Mouse (Mus musculus): ENCODE data around the gene Pagr1b.
A peak's percentile ranks its signal among the peaks of the same experiment; 100 is the strongest.

The Pagr1b gene

DNA sequence TGATC is at the start of gene Pagr1b:
Gene Pagr1b (minus strand): TSS at position 4 of the 5 bp plus-strand sequence.
- no peak for DNase-seq (ENCODE audit: low spot score)

DNA sequence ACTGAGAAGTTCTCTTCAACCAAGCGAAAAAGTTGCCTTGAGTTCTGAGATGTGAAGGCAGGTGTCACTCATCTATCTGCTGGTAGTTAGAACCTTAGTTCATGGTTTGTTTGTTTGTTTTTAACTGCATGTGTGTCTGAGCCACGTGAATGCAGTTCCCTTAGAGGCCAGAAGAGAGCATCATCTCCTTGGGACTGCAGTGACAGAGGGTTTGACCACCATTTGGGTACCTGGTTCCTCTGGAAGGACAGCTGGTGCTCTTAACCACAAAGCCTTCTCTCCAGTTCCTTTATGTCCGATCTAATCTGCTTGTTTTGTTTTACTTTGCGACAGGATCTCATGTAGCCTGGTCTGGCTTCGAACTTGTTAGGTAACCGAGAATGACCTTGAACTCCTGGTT is 49.3 kb upstream of the Pagr1b start:
- DNase-seq (ENCODE audit: low spot score), result no peak

DNA sequence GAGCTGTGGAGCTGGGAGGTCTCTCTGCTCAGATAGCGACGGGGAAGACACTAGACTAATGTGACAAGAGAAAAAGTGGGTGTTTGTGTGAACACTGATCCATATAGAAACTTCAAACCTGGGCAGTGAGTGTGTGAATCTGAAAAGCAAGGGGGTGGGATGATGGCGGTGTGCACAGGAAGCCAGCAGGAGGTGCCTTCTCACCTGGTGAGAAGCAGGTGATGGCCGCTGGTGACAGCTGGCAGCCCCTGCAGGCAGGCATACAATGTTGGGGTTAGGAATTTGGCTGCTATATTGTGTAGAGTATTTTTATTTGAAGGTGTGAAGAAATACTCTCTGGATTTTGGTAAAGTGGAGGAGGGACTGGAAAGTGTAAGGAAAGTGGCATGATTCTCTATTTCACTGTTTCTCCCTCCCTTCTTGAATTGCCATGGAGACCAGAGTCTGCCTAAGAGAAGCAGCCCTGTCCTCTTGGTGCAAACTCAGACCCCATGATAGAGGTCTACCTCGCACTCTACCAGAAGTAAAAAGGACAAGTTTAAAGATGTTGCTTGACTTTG is 38.8 kb upstream of the Pagr1b start:
- no peak for DNase-seq (ENCODE audit: low spot score)

DNA sequence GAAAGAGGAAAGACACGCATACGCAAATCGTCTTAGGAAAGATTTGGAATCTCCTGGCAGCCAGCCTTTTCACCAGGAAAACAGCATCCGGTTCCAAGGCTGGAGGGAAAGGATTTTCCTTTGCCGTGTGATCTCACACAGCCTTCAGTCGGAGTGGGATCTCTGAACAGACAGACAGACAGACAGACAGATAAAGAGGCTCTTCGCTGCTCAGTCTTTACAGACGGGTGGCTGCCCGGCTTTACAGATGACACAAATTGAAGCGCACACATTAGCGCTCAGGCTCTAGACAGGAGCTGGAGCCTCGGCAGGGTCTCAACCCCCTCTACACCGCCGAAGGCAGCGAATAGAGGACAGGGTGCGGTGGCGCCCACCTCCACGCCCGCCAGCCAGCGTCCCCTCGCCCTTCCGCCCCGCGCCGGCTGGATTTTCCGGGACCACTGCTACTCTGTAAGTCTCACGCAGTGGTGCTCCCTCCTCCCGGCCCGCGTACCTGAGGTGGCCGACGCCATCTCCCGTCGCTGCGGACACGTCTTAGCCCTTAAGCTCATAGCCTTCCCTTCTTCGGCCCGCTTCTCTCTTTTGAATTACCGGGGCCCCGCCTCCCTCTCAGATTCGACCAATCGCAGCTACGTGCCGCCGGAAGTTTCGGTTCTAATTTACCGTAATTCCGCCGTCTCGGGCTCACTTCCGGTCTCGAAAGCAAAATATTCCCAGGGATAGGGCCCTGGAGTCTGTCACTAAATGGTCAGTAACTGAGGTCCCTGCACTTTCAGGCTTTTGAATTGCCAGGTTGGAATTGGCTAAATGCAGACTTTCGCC is 25.8 kb upstream of the Pagr1b start, which contains the start of gene Kif22:
Gene Kif22 (minus strand): TSS at position 621 of the 822 bp plus-strand sequence.
- peak; percentile 89 for DNase-seq (ENCODE audit: low spot score)

DNA sequence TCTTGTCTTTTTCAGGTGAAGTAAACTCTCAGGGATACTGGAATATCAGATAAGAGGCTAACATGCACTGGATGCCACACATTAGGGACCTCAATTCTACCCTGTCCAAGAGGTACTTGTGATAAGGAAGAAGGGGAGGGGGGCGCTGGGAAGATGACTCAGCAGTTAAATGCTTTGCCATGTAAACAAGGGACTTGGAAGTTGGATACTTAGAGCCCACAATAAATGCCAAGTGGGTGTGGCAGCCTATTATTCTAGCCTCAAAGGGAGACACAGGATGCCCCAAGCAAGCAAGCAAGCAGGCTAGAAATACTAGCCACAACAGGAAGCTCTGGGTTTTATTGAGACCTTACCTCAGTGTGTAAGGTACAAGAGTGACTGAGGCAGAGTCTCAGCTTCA is 15.0 kb upstream of the Pagr1b start:
- DNase-seq (ENCODE audit: low spot score), result no peak

DNA sequence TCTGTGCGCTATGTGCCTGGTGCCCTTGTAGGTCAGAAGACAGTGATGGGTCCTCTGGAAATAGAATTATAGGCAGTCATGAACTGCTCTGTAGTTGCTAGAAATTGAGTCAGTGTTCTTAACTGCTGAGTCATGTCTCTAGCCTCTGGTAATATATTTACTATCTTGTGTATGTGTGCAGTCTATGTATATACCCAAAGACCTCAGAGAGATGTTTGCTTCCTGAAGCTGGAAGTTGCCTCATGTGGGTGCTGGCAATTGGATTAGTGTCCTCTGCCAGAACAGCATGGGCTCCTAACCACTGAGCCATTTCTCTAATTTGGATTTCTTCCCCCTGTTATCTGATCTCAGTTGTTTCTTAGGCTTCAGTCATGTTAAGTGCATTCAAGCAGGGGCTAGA is 13.9 kb upstream of the Pagr1b start:
- no peak for DNase-seq (ENCODE audit: low spot score)

DNA sequence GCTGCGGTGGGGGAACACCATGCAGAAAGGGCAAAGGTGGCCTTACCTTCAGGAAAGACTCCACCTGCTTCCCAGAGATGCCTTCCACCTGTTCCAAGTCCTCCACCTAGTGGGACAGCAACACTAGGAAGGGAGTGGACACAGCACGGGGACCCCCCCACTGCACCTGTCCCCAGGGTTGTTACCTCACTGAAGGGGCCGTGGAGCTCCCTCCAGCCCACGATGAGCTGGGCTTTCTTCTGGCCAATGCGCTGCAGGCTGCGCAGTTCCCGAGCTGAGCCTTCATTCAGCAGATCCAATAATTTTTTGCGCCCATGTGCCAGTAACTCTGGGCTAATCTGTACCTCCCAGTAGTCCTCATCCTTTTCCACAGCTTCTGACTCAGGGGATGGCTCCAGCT is 11.6 kb upstream of the Pagr1b start:
- DNase-seq (ENCODE audit: low spot score), result no peak

DNA sequence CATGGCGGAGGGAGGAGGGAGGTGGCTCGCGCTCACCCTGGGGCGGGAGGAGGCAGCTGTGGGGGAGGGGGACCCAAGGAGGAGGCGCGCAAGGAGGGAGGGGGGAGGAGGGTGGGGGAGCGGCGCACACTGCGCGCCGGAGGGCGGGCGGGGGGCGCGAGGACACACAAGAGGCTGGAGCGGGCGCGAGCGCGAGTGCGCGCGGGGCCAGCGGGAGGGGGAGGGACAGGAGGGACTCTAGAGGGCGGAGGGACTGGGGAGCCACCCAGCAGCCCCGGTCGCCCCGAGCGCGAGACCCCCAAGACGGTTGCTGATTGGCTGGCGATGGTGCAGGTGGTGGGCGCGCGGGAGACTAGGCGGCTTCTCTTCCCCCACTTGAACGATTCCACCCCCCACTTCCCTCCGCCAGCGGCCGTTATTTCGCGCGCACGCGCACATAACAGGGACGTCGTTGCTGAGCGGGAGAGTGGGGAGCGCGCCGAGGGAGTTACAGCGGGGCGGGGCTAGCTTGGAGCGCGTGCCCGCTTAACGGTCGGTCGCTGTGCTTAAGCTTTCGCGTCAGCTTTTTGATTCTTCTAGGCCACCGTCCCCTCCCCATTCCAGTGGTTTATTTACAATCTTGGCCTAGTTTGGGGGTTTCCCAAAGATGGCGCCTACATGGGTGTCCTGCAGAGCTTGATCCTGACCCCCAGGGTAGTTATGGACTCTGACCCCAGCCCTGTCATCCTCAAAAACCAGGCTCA is 10.9 kb upstream of the Pagr1b start, which contains the start of gene Maz:
Gene Maz (minus strand): TSS at position 54 of the 743 bp plus-strand sequence.
- peak; percentile 98 for DNase-seq (ENCODE audit: low spot score)

DNA sequence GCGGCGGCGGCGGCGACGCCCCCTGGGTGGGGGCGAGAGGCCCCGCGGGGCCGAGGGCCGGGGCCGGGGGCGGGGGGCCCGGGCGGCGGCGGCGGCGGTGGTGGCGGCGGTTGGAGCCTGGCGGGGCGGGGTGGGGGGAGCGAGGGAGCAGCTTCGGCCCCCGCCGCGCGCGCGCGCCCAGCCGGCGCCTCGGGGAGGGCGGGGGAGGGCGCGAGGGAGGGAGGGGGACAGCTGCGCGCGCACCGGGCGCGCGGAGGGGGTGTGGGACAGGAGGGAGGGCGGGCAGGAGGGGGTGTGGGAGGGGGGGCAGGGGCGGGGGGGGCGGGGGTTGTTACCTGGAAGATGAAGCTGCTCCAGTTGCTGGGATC is 10.3 kb upstream of the Pagr1b start:
- no peak for DNase-seq (ENCODE audit: low spot score)

DNA sequence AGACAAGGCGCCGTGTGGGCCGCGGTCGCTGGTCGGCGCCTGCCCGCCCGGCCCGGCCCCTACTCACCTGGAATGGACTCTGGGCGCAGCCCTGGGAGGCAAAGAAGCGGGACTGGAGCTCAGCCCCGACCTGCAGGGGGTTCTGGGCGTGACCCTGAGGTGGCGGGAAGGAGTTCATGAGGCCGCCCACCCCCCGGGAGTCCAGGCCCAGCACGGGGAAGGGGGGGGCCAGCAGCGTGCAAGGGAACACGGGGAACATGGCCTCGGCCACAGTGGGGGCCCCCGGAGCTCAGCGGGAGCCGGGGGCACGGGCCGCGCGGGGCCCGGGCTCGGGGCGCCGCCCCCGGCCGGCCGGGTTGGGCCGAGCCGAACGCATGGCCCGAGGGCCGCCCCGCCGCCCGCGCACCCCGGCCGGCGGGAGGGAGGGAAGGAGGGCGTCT is 9.9 kb upstream of the Pagr1b start:
- DNase-seq (ENCODE audit: low spot score), result peak; percentile 86

DNA sequence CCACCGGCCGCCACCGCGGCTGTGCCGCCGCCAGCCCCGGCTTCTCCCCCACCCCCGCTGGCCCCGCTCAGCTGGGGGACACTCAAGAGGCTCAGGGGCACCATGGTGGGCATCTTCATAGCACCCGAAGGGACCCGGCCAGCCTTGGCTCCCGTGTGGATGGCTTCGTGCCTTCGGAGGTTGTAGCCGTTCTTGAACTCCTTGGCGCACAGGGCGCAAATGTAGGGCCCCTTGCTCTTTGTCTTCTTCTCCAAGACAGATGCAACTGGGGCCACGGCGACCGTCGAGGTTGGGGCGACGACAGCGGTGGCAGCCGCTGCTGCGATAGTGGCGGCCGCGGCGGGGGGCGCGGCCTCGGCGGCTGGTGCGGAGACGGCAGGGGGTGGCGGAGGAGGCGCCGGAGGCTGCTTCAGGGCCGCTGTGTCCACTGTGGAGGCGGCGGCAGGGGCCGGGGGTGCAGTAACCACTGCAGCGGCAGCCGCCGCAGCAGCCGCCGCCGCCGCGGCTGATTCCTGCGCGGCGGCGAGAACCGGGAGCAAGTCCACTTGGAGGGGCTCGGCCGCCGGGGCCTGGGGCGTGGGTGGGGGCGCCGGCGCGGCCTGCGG is 9.4 kb upstream of the Pagr1b start:
- DNase-seq (ENCODE audit: low spot score), result peak; percentile 68

DNA sequence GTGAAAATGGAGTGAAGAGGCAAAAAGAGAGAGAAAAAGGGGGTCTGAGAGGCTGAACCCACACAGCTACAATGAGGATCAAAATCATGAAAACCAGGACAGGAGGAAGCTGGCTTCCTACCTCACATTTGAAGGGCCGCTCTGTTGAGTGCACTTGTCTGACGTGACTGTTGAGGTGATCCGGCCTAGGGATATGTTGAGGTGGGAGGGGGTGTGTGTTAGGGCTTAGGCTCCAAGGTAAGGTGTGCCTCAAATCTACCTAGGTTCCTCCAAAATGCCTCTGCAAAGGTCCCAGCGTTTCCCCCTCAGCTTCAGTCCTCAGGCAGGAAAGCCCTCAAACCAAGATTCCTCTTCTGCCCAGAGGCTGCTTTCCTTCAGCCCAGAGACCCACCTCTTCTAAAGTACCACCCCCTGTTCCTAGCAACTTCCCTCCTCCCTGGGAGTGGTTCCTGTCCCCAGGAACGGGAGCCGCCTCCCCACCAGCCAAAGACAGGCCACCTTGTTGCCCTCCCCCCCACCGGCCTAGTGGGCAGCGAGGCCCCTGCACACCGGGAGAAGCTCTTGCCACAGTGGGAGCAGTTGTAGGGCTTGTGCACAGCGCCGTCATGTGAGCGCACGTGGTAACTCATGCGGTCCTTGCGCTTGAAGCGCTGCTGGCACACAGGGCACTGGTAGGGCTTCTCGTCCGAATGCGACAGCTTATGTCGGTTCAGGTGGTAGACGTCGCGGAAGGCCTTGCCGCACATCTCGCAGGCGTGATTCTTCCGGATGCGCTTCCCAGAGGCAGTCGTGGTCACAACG is 8.7 kb upstream of the Pagr1b start:
- DNase-seq (ENCODE audit: low spot score), result peak; percentile 76

DNA sequence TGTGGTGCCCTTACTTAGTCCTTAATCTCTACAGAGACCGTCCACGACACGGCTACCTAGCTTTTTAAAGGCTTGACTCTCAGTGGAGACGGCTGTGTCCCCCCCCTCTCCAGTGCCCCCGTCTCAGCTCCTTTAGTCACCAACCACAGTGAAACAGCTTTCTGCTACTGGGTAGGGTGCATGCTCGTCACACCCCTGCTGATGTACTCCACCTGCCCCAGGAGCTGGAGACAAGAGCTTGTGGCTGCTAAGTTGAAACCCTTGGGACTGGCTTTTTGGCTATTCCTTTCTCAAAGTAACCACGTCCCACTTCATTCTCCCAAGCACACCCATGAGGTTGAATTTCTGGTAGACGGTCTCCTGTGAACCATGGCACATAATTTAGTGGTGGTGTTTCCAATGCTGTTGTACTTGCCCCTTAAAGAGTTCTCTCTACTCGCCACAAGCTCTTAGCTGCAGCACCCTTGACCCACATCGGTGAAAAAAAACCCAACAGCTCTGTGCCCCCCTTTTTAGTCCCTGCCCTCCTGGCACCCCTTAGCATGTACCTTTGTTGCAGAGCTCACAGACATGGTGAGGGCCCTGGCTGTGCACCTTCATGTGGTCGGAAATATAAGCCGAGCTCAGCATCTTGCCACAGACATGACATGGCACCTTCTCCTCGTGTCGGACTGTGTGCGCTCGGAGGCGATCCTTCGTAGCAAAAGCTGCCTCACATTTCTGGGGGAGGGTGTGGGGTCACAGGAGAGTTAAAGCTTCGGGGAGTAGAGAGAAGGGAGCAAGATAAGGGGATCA is 7.8 kb upstream of the Pagr1b start:
- no peak for DNase-seq (ENCODE audit: low spot score)

DNA sequence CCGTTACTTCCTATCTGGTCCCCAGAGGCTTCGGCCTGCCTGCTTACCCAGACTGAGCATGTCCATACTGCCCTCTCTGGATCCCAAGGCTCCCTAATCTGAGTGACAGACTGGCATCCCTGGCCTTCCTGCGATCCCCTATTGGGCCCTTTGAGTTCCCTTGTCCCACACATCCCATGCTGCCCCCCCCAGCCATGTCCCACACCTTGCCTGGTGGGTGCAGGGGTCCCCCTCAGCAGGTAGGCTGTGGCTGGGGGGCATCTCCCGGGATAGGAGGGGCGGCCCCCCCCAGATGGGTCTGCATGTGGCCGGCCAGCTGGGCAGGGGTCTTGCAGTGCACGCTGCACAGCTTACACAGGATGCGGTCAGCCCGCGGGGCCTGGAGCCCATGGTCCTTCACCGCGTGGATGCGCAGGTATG is 7.0 kb upstream of the Pagr1b start:
- peak; percentile 42 for DNase-seq (ENCODE audit: low spot score)

DNA sequence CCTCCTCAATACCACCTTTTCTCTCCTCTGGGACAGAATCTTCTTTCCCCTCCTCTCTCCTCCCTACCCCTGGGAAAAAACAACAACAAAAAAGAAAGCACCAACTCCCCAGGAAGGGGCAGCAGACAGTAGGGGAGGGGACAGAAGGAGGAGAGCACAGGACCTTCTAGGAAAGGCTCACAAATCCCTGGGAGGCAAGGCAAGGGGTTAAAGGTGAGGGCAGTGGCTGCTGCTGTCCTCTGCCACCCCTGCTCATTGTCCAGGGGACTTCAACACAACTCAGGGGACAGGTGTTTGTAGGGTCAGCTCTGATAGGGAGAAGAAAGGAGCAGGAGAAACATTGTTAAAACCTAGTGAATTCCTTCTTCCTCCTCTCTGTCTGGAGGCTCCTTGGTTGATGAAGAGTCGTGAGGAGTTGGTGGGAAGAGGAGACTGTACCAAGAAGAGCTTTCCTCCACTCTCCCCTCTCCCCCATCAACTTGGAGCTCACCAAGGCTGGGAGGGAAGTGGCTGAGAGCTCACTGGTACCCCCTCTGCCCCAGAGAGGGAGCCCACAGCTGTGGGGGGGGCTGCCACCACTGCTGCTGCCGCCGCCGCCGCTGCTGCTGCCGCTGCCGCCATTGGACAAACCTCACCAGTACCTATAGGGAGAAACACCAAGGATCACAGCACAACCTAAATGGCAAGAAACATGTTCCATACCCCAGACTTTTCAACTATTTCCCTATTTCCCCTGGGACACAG is 6.4 kb upstream of the Pagr1b start:
- DNase-seq (ENCODE audit: low spot score), result no peak

DNA sequence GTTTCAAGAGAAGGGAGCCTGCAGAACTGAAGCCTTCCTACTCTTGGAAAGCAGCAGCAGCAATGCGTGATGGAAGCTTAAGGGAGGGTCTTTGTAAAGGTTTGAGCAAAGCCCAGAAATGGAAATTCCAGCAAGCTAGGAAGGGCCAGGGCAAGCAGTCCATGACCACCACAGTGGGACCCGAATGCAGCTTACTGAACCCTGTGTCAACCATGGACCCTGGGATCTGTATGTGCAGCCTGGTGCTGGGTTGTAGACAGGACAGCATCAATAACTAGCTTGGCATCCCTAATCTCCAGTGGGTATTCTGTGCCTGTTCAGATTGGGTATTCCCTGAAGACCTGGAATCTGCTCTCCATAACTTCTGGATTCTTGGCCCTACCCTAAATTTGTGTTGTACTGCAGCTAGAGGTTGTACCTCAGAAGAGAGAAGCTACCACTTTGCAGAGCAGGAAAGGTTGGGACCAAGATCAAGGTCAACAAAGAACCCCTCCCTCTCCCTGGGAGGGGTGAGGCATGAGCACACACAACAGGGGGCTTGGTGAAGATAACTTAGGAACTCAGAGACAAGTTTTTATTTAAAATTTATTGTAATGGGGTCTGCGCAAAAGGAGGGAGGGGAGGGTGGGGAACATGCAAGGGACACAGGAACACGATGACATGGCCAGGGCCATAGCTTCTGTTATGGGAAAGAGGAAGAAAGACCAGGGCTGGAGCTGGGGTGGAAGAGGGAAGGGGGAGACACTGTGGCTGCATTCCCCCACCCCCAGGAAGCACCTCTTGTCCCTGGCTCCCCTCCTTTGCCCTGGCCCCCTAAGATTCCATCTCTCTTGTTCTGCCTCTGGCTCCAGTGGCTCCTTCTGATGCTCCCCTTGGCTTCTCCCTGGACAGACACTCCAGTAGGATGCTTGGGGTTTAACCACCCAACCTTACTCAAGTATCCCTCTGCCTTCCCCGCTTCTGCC is 5.6 kb upstream of the Pagr1b start:
- DNase-seq (ENCODE audit: low spot score), result no peak

DNA sequence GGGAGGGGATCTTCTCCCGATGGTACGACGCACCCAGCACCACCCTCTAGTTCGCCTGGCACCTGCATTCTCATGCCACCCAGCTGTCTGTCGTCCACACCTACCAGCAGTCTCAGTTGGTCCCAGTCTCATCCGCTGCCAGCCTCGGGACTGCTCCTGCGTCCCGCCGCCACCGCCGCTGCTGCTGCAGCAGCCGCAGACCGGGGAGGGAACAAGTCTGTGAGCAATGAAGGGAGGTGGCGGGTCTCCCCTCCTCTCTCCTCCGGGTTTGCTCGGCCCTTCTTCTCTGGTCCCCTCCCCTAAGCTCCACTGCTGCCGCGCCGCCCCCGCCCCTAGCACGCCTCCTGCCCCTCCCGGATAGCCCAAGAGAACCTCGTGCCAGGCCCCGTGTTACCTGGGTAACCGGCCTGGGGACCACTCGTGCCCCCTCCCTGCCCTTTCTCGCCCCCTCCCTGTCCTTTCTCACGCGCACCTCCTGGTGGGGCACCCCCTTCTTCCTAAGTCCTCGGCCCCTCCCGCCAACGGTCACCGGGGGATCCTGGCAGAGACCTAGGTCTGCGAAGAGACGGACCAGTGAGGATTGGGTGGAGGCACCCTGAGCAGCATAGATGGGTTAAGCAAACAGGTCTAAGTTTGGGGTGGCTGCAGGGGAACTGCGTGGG is 4.7 kb upstream of the Pagr1b start, which contains the start of the genes Gm42742 and Prrt2:
Gene Gm42742 (minus strand): TSS at position 197 of the 662 bp plus-strand sequence.
Gene Prrt2 (minus strand): TSS at position 311 of the 662 bp plus-strand sequence.
- DNase-seq (ENCODE audit: low spot score), result peak; percentile 70

DNA sequence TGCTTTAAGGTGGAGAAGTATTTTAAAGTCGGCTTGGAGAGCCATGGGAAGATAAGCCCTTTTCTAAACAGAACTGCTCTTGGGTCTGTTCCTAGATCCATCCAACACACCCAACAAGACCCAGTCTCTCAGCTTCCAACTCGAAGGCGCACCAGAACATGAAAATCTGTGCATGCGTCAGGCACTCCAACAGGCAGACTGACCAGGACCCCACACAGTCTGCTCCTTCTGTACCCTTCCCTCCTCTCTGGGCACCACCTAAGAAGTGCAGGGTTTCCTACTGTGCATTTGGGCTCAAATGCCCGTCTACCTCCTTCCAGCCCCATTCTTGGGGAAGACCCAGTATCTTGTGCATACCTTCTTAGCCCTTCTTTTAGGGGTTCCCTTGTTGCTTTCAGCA is 4.2 kb upstream of the Pagr1b start:
- no peak for DNase-seq (ENCODE audit: low spot score)

DNA sequence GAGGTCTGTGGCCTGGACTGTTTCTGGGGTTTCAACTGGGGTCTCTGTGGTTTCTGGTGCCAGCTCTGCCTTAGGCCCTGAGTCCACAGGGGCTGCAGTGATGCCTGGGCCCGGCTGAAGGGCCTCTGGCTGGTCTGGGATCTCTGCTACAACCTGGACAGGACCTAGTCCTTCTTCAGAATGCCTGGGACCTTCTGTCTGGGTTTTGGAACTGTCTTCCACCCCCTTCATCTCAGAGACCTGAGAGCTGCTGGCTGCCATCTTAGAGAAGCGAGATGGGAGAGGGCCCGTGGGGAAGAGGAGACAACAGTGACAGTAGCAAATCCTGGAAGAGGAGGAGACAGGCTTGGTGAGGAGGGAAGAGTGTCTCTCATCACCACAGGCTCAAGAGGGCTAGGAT is 3.7 kb upstream of the Pagr1b start:
- DNase-seq (ENCODE audit: low spot score), result no peak
